Mouse (Mus musculus): ENCODE data around the gene Bcat1. TPM values are rescaled to one million over a fixed set of nuclear protein-coding genes. Genes with fewer than 3 reads are reported as not detected.

The Bcat1 gene
- polyA plus RNA-seq, 1 experiment from 2014 or later: 116 TPM

- DNase-seq (ENCODE audit: low spot score) (no peak), ATAC-seq (ENCODE audit: low FRiP score) (no peak)
- WGBS: 96% methylated on average over 16 of the region's 16 CpGs
- no peak overlapping the region for H3K4me2 ChIP-seq (replicated peaks; ENCODE audit: low read depth, low read length)
- peaks cover 12% of the 10 kb centered on the region for H3K36me3 ChIP-seq (ENCODE audit: control insufficient read depth, insufficient read depth, low read length)
- H3K9ac ChIP-seq (ENCODE audit: low read depth, low read length): no peak overlapping the region
- no peaks in the 10 kb centered on the region for H3K9me3 ChIP-seq (ENCODE audit: control insufficient read depth, low read length)
- no peaks in the 10 kb centered on the region for H3K4me1 ChIP-seq (replicated peaks; ENCODE audit: control insufficient read depth, insufficient read depth, low read length)
- H3K4me3 ChIP-seq (ENCODE audit: low read depth, low read length): no peak overlapping the region
- H3K27me3 ChIP-seq (ENCODE audit: control insufficient read depth, insufficient read depth, low read length): no peaks in the 10 kb centered on the region
- no peak overlapping the region for H3K27ac ChIP-seq (ENCODE audit: low read depth, low read length)
These were observed 59.3 kb downstream of the Bcat1 start for GRCm38 (mm10) chr6:145016639-145017038.

DNA sequence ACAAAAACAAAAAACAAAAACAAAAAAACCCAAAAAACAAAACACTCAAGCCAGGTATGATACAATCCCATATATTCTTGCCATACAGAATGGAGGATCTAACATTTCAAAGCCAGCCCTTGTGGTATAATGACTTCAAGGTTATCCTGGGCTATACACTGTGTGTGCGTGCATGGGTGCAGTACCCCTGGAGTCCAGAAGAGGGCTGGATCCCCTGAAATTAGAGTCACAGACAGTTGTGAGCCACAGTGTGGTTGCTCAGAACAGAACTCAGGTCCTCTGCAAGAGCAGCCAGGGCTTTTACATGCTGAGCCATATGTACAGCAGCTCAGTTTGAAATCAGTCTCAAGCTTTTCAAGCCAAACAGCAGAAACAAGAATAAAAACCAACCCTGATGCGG is 61.0 kb downstream of the Bcat1 start:
- Histone ChIP-seq H3K27me3 (ENCODE audit: control insufficient read depth, insufficient read depth, low read length) (no peaks in the 10 kb centered on the region), H3K4me3 (ENCODE audit: low read depth, low read length) (no peak overlapping the region), H3K4me2 (replicated peaks; ENCODE audit: low read depth, low read length) (no peak overlapping the region), H3K27ac (ENCODE audit: low read depth, low read length) (no peak overlapping the region), H3K9ac (ENCODE audit: low read depth, low read length) (no peak overlapping the region), H3K36me3 (ENCODE audit: control insufficient read depth, insufficient read depth, low read length) (peaks cover 12% of the 10 kb centered on the region), H3K9me3 (ENCODE audit: control insufficient read depth, low read length) (no peaks in the 10 kb centered on the region), H3K4me1 (replicated peaks; ENCODE audit: control insufficient read depth, insufficient read depth, low read length) (no peaks in the 10 kb centered on the region)
- ATAC-seq (ENCODE audit: low FRiP score) (no peak), DNase-seq (ENCODE audit: low spot score) (peak; percentile 30)
- WGBS: 100% methylated on average over 2 of the region's 2 CpGs

DNA sequence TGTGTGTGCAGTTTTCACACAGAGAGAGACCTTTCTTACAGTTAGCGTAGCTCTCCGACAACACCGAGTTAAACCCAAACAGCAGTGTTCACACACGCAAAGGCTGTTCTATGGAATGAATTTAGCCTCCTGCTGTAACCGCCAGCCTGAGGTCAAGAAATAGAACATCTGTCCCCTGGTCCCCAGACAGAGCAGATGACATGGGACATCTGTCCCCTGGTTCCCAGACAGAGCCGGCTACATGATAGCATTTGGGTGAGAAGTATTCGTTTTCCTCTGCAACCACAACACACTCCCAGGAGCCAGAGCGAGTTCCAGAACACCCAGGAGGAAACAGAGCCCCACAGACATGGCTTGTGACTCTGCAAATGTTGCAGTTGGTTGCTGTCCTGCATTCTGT is 63.3 kb downstream of the Bcat1 start:
- H3K9ac ChIP-seq (ENCODE audit: low read depth, low read length): no peak overlapping the region
- H3K4me3 ChIP-seq (ENCODE audit: low read depth, low read length): no peak overlapping the region
- DNase-seq (ENCODE audit: low spot score) (no peak), ATAC-seq (ENCODE audit: low FRiP score) (no peak)
- no peak overlapping the region for H3K4me2 ChIP-seq (replicated peaks; ENCODE audit: low read depth, low read length)
- no peaks in the 10 kb centered on the region for H3K9me3 ChIP-seq (ENCODE audit: control insufficient read depth, low read length)
- 84% methylated on average over 8 of the region's 8 CpGs for WGBS
- no peaks in the 10 kb centered on the region for H3K27me3 ChIP-seq (ENCODE audit: control insufficient read depth, insufficient read depth, low read length)
- peaks cover 7% of the 10 kb centered on the region; the same call in 1 of the 2 replicates for H3K36me3 ChIP-seq (ENCODE audit: control insufficient read depth, insufficient read depth, low read length)
- no peak overlapping the region for H3K27ac ChIP-seq (ENCODE audit: low read depth, low read length)
- H3K4me1 ChIP-seq (replicated peaks; ENCODE audit: control insufficient read depth, insufficient read depth, low read length): no peaks in the 10 kb centered on the region

GRCm38 (mm10) chr6:145011141-145011540 is 64.8 kb downstream of the Bcat1 start:
- H3K4me3 ChIP-seq (ENCODE audit: low read depth, low read length): no peak overlapping the region
- DNase-seq (ENCODE audit: low spot score): no peak
- H3K27ac ChIP-seq (ENCODE audit: low read depth, low read length): no peak overlapping the region
- no peaks in the 10 kb centered on the region for H3K4me1 ChIP-seq (replicated peaks; ENCODE audit: control insufficient read depth, insufficient read depth, low read length)
- 83% methylated on average over 8 of the region's 8 CpGs for WGBS
- no peak overlapping the region for H3K4me2 ChIP-seq (replicated peaks; ENCODE audit: low read depth, low read length)
- H3K27me3 ChIP-seq (ENCODE audit: control insufficient read depth, insufficient read depth, low read length): no peaks in the 10 kb centered on the region
- no peak overlapping the region for H3K9ac ChIP-seq (ENCODE audit: low read depth, low read length)
- no peaks in the 10 kb centered on the region for H3K9me3 ChIP-seq (ENCODE audit: control insufficient read depth, low read length)
- H3K36me3 ChIP-seq (ENCODE audit: control insufficient read depth, insufficient read depth, low read length): peaks cover 7% of the 10 kb centered on the region; the same call in 1 of the 2 replicates
- no peak for ATAC-seq (ENCODE audit: low FRiP score)

- no peak overlapping the region for H3K27ac ChIP-seq (ENCODE audit: low read depth, low read length)
- no peak overlapping the region for H3K4me2 ChIP-seq (replicated peaks; ENCODE audit: low read depth, low read length)
- no peak overlapping the region for H3K9ac ChIP-seq (ENCODE audit: low read depth, low read length)
- DNase-seq (ENCODE audit: low spot score) (peak; percentile 58), ATAC-seq (ENCODE audit: low FRiP score) (no peak)
- H3K9me3 ChIP-seq (ENCODE audit: control insufficient read depth, low read length): no peaks in the 10 kb centered on the region
- no peaks in the 10 kb centered on the region for H3K27me3 ChIP-seq (ENCODE audit: control insufficient read depth, insufficient read depth, low read length)
- no peaks in the 10 kb centered on the region for H3K4me1 ChIP-seq (replicated peaks; ENCODE audit: control insufficient read depth, insufficient read depth, low read length)
- peaks cover 5% of the 10 kb centered on the region; the same call in 1 of the 2 replicates for H3K36me3 ChIP-seq (ENCODE audit: control insufficient read depth, insufficient read depth, low read length)
- WGBS: 77% methylated on average over 8 of the region's 8 CpGs
- H3K4me3 ChIP-seq (ENCODE audit: low read depth, low read length): no peak overlapping the region
These were observed 65.8 kb downstream of the Bcat1 start for GRCm38 (mm10) chr6:145009859-145010818.

GRCm38 (mm10) chr6:145003459-145003858 is 72.5 kb downstream of the Bcat1 start:
- no peak overlapping the region for H3K9ac ChIP-seq (ENCODE audit: low read depth, low read length)
- H3K27ac ChIP-seq (ENCODE audit: low read depth, low read length): no peak overlapping the region
- no peak overlapping the region for H3K4me2 ChIP-seq (replicated peaks; ENCODE audit: low read depth, low read length)
- H3K4me1 ChIP-seq (replicated peaks; ENCODE audit: control insufficient read depth, insufficient read depth, low read length): no peaks in the 10 kb centered on the region
- no peaks in the 10 kb centered on the region for H3K9me3 ChIP-seq (ENCODE audit: control insufficient read depth, low read length)
- H3K27me3 ChIP-seq (ENCODE audit: control insufficient read depth, insufficient read depth, low read length): no peaks in the 10 kb centered on the region
- no peak for ATAC-seq (ENCODE audit: low FRiP score)
- no peak for DNase-seq (ENCODE audit: low spot score)
- H3K4me3 ChIP-seq (ENCODE audit: low read depth, low read length): no peak overlapping the region
- H3K36me3 ChIP-seq (ENCODE audit: control insufficient read depth, insufficient read depth, low read length): 0 out of 2 replicates have a peak, but pooled peaks cover 5% of the 10 kb centered on the region

GRCm38 (mm10) chr6:145002094-145002936 is 73.7 kb downstream of the Bcat1 start:
- Histone ChIP-seq H3K27ac (ENCODE audit: low read depth, low read length) (no peak overlapping the region), H3K9ac (ENCODE audit: low read depth, low read length) (no peak overlapping the region), H3K36me3 (ENCODE audit: control insufficient read depth, insufficient read depth, low read length) (0 out of 2 replicates have a peak, but pooled peaks cover 5% of the 10 kb centered on the region), H3K27me3 (ENCODE audit: control insufficient read depth, insufficient read depth, low read length) (no peaks in the 10 kb centered on the region), H3K9me3 (ENCODE audit: control insufficient read depth, low read length) (no peaks in the 10 kb centered on the region), H3K4me1 (replicated peaks; ENCODE audit: control insufficient read depth, insufficient read depth, low read length) (no peaks in the 10 kb centered on the region), H3K4me3 (ENCODE audit: low read depth, low read length) (no peak overlapping the region), H3K4me2 (replicated peaks; ENCODE audit: low read depth, low read length) (no peak overlapping the region)
- ATAC-seq (ENCODE audit: low FRiP score) (no peak), DNase-seq (ENCODE audit: low spot score) (no peak)
- WGBS: 75% methylated on average over 13 of the region's 14 CpGs

GRCm38 (mm10) chr6:145001493-145001892 is 74.5 kb downstream of the Bcat1 start:
- DNase-seq (ENCODE audit: low spot score) (no peak), ATAC-seq (ENCODE audit: low FRiP score) (no peak)
- Histone ChIP-seq H3K27me3 (ENCODE audit: control insufficient read depth, insufficient read depth, low read length) (no peaks in the 10 kb centered on the region), H3K4me2 (replicated peaks; ENCODE audit: low read depth, low read length) (no peak overlapping the region), H3K9me3 (ENCODE audit: control insufficient read depth, low read length) (no peaks in the 10 kb centered on the region), H3K4me1 (replicated peaks; ENCODE audit: control insufficient read depth, insufficient read depth, low read length) (no peaks in the 10 kb centered on the region), H3K9ac (ENCODE audit: low read depth, low read length) (no peak overlapping the region), H3K4me3 (ENCODE audit: low read depth, low read length) (no peak overlapping the region), H3K36me3 (ENCODE audit: control insufficient read depth, insufficient read depth, low read length) (0 out of 2 replicates have a peak, but pooled peaks cover 3% of the 10 kb centered on the region), H3K27ac (ENCODE audit: low read depth, low read length) (no peak overlapping the region)
- WGBS: 73% methylated on average over 6 of the region's 6 CpGs

All from hindbrain, embryonic 11.5 days (tissue).